Mouse (Mus musculus) cerebellum, postnatal 4 days (tissue): ENCODE measurements at regions not wholly inside any gene's neighbourhood (a gene's known extent, or its start where the extent isn't known, plus 50 kb on each side); places are given as distances from the start of the nearest gene placed in this dataset.
A peak's percentile ranks its signal among the peaks of the same experiment; 100 is the strongest.

Experiments used
- DNase-seq, 2 experiments: peaks; one replicate each; pipeline ENCODE4 v3.0.0; 2022; ENCODE audit warnings: low spot score in 2 of 2, mixed read lengths in 1 of 2

GRCm38 (mm10) chr14:54185265-54185830 lies 68.6 kb downstream of the Dad1 start:
- no peak for DNase-seq

GRCm38 (mm10) chr14:54183873-54184272 lies 70.0 kb downstream of the Dad1 start:
- DNase-seq = no peak

GRCm38 (mm10) chr14:54182838-54183237 lies 71.1 kb downstream of the Dad1 start:
- DNase-seq = no peak

- no peak for DNase-seq
Measured at GRCm38 (mm10) chr14:54181306-54181705, 72.6 kb downstream of the Dad1 start.

- no peak for DNase-seq
Measured at GRCm38 (mm10) chr14:54180754-54181153, 73.2 kb downstream of the Dad1 start.

- no peak for DNase-seq
Measured at GRCm38 (mm10) chr14:54180271-54180670, 73.6 kb downstream of the Dad1 start.

GRCm38 (mm10) chr14:54178856-54179255 lies 75.0 kb downstream of the Dad1 start:
- no peak for DNase-seq

- no peak for DNase-seq
Measured at GRCm38 (mm10) chr14:54176469-54176868, 77.4 kb downstream of the Dad1 start.

GRCm38 (mm10) chr14:54175476-54175875 lies 78.4 kb downstream of the Dad1 start:
- no peak for DNase-seq

GRCm38 (mm10) chr14:54173316-54173715 lies 80.6 kb downstream of the Dad1 start:
- DNase-seq = no peak

GRCm38 (mm10) chr14:54169254-54169653 lies 84.7 kb downstream of the Dad1 start:
- DNase-seq = no peak

- no peak for DNase-seq
Measured at GRCm38 (mm10) chr14:54168414-54168931, 85.4 kb downstream of the Dad1 start.

- no peak for DNase-seq
Measured at GRCm38 (mm10) chr14:54166057-54166456, 87.8 kb downstream of the Dad1 start.

- no peak for DNase-seq
Measured at GRCm38 (mm10) chr14:54164874-54165273, 89.0 kb downstream of the Dad1 start.

- no peak for DNase-seq
Measured at GRCm38 (mm10) chr14:54161916-54162315, 92.0 kb downstream of the Dad1 start.

GRCm38 (mm10) chr14:54161206-54161605 lies 92.7 kb downstream of the Dad1 start:
- no peak for DNase-seq

GRCm38 (mm10) chr14:54159816-54160215 lies 94.1 kb downstream of the Dad1 start:
- no peak for DNase-seq

- no peak for DNase-seq
Measured at GRCm38 (mm10) chr14:54158214-54158965, 95.5 kb downstream of the Dad1 start.

- no peak for DNase-seq
Measured at GRCm38 (mm10) chr14:54156536-54156935, 97.4 kb downstream of the Dad1 start.

GRCm38 (mm10) chr14:54152485-54153235 lies 101.2 kb downstream of the Dad1 start:
- peak; percentile 34 to 79 for DNase-seq

GRCm38 (mm10) chr14:54151921-54152320 lies 102.0 kb downstream of the Dad1 start:
- no peak for DNase-seq

- DNase-seq = no peak
Measured at GRCm38 (mm10) chr14:54151272-54151671, 102.6 kb downstream of the Dad1 start.

GRCm38 (mm10) chr14:54150221-54150620 lies 103.7 kb downstream of the Dad1 start:
- no peak for DNase-seq
